Comparison of ENCODE assay signal across 22 mouse cellular contexts in genomic region chr16:20322274-20322673, GRCm38 (mm10). TPM values are rescaled to one million over a fixed set of nuclear protein-coding genes. Genes with fewer than 3 reads are reported as not detected.
DNase-seq lines count a peak whose midpoint lies in the region; ATAC-seq and TF ChIP-seq lines count a peak whose summit lies in the region.
"Had no signal": no experiment of that assay in that cellular context is flagged by ENCODE, and none has a peak within 500 bp of the region (broad histone marks: within the 10 kb centered on the region; RNA-seq: fewer than 3 reads in every experiment).

No protein-coding gene starts in this region.

- 94% methylated on average over 4 of the region's 4 CpGs for WGBS in forebrain, postnatal 0 days
- 94% methylated on average over 4 of the region's 4 CpGs for WGBS in forebrain, embryonic 14.5 days
- 93% methylated on average over 4 of the region's 4 CpGs for WGBS in midbrain, postnatal 0 days
- WGBS in midbrain, embryonic 14.5 days, result 92% methylated on average over 4 of the region's 4 CpGs

- DNase-seq in forebrain, postnatal 0 days, result no peak
- no peak for DNase-seq in forebrain, embryonic 14.5 days (ENCODE audit: low spot score)
- no peak for DNase-seq in midbrain, postnatal 0 days (ENCODE audit: low spot score)
- no peak for DNase-seq in midbrain, embryonic 14.5 days
- DNase-seq in ZHBTc4 (ENCODE audit: low read depth, low spot score), result peak; percentile 68
- DNase-seq in thymus, postnatal 4 days, result peak; percentile 28
- no peak for DNase-seq in frontal cortex, adult 2 months (ENCODE audit: extremely low spot score in 1 of 2, low spot score in 1 of 2)
- DNase-seq in spleen, postnatal 36 days (ENCODE audit: low spot score in 2 of 2), result no peak
- DNase-seq: adrenal gland, adult 2 months; cerebellum, adult 11 months; cerebellum, postnatal 14 days; gastrocnemius, postnatal 36 days; kidney, adult 2 months; lung, adult 18-20 months had no signal

- no peak overlapping the region for H3K27ac ChIP-seq in forebrain, postnatal 0 days (ENCODE audit: low read depth, low read length)
- no peak overlapping the region for H3K27ac ChIP-seq in forebrain, embryonic 14.5 days (ENCODE audit: low read depth, low read length)
- no peak overlapping the region for H3K27ac ChIP-seq in midbrain, postnatal 0 days (ENCODE audit: low read depth, low read length)
- H3K27ac ChIP-seq in midbrain, embryonic 14.5 days (replicated peaks; ENCODE audit: low read depth, low read length), result no peak overlapping the region
- H3K27ac ChIP-seq: hindbrain, embryonic 15.5 days; limb, embryonic 15.5 days; stomach, embryonic 15.5 days had no signal

- no peaks in the 10 kb centered on the region for H3K9me3 ChIP-seq in forebrain, postnatal 0 days (ENCODE audit: low read length)
- H3K9me3 ChIP-seq in forebrain, embryonic 14.5 days (replicated peaks; ENCODE audit: control insufficient read depth, low read length), result no peaks in the 10 kb centered on the region
- H3K9me3 ChIP-seq in midbrain, postnatal 0 days (ENCODE audit: low read length), result no peaks in the 10 kb centered on the region
- no peaks in the 10 kb centered on the region for H3K9me3 ChIP-seq in midbrain, embryonic 14.5 days (ENCODE audit: control insufficient read depth, low read length)
- H3K9me3 ChIP-seq: heart, embryonic 12.5 days; hindbrain, embryonic 15.5 days; limb, embryonic 15.5 days; stomach, embryonic 15.5 days had no signal

- H3K4me3 ChIP-seq in forebrain, postnatal 0 days (ENCODE audit: low read depth, low read length), result no peak overlapping the region
- H3K4me3 ChIP-seq in forebrain, embryonic 14.5 days (ENCODE audit: low read depth, low read length), result no peak overlapping the region
- H3K4me3 ChIP-seq in midbrain, postnatal 0 days (ENCODE audit: low read depth, low read length), result no peak overlapping the region
- H3K4me3 ChIP-seq in midbrain, embryonic 14.5 days (replicated peaks; ENCODE audit: low read depth, low read length), result no peak overlapping the region
- H3K4me3 ChIP-seq: heart, embryonic 12.5 days; hindbrain, embryonic 15.5 days; limb, embryonic 15.5 days; stomach, embryonic 15.5 days had no signal

- no peaks in the 10 kb centered on the region for H3K36me3 ChIP-seq in forebrain, postnatal 0 days (ENCODE audit: insufficient read depth)
- no peaks in the 10 kb centered on the region for H3K36me3 ChIP-seq in forebrain, embryonic 14.5 days (ENCODE audit: control insufficient read depth, insufficient read depth, low read length)
- no peaks in the 10 kb centered on the region for H3K36me3 ChIP-seq in midbrain, postnatal 0 days (ENCODE audit: insufficient read depth, low read length)
- H3K36me3 ChIP-seq in midbrain, embryonic 14.5 days (ENCODE audit: control insufficient read depth, insufficient read depth, low read length), result no peaks in the 10 kb centered on the region
- H3K36me3 ChIP-seq: heart, embryonic 12.5 days; hindbrain, embryonic 15.5 days; limb, embryonic 15.5 days; stomach, embryonic 15.5 days had no signal

- no peak overlapping the region for H3K4me2 ChIP-seq in forebrain, postnatal 0 days (ENCODE audit: low read depth)
- no peak overlapping the region for H3K4me2 ChIP-seq in forebrain, embryonic 14.5 days (ENCODE audit: low read length)
- no peak overlapping the region for H3K4me2 ChIP-seq in midbrain, postnatal 0 days (ENCODE audit: low read depth, low read length, poor library complexity, severe bottlenecking)
- no peak overlapping the region for H3K4me2 ChIP-seq in midbrain, embryonic 14.5 days (ENCODE audit: low read length)
- H3K4me2 ChIP-seq: heart, embryonic 12.5 days; hindbrain, embryonic 15.5 days; limb, embryonic 15.5 days; stomach, embryonic 15.5 days had no signal

- H3K27me3 ChIP-seq in forebrain, postnatal 0 days (ENCODE audit: insufficient read depth, low read length), result no peaks in the 10 kb centered on the region
- no peaks in the 10 kb centered on the region for H3K27me3 ChIP-seq in forebrain, embryonic 14.5 days (replicated peaks; ENCODE audit: control insufficient read depth, insufficient read depth, low read length)
- H3K27me3 ChIP-seq in midbrain, postnatal 0 days (ENCODE audit: insufficient read depth, low read length), result no peaks in the 10 kb centered on the region
- H3K27me3 ChIP-seq in midbrain, embryonic 14.5 days (ENCODE audit: control insufficient read depth, insufficient read depth, low read length), result no peaks in the 10 kb centered on the region
- H3K27me3 ChIP-seq: heart, embryonic 12.5 days; hindbrain, embryonic 15.5 days; limb, embryonic 15.5 days; stomach, embryonic 15.5 days had no signal

- TF ChIP-seq CTCF in forebrain, postnatal 0 days (IDR thresholded peaks at IDR 0.05; ENCODE audit: low read depth), result 0 out of 2 replicates have a peak, but pooled peaks have one; percentile 6
- TF ChIP-seq CTCF in midbrain, postnatal 0 days (IDR thresholded peaks at IDR 0.05), result peak; percentile 13; the same call in 1 of the 2 replicates

- ATAC-seq in forebrain, postnatal 0 days, result no peak
- ATAC-seq in forebrain, embryonic 14.5 days, result no peak
- no peak for ATAC-seq in midbrain, postnatal 0 days (ENCODE audit: low FRiP score)
- no peak for ATAC-seq in midbrain, embryonic 14.5 days (ENCODE audit: low FRiP score, low TSS enrichment)
- ATAC-seq: midbrain, embryonic 16.5 days had no signal

- H3K4me1 ChIP-seq in forebrain, postnatal 0 days (ENCODE audit: insufficient read depth), result no peaks in the 10 kb centered on the region
- no peaks in the 10 kb centered on the region for H3K4me1 ChIP-seq in forebrain, embryonic 14.5 days (ENCODE audit: control insufficient read depth, insufficient read depth, low read length)
- no peaks in the 10 kb centered on the region for H3K4me1 ChIP-seq in midbrain, postnatal 0 days (ENCODE audit: insufficient read depth, low read length)
- no peaks in the 10 kb centered on the region for H3K4me1 ChIP-seq in midbrain, embryonic 14.5 days (ENCODE audit: control insufficient read depth, insufficient read depth, low read length)
- H3K4me1 ChIP-seq: heart, embryonic 12.5 days; hindbrain, embryonic 15.5 days; limb, embryonic 15.5 days; stomach, embryonic 15.5 days had no signal

- no peak overlapping the region for H3K9ac ChIP-seq in forebrain, postnatal 0 days
- no peak overlapping the region for H3K9ac ChIP-seq in forebrain, embryonic 14.5 days (ENCODE audit: low read length)
- no peak overlapping the region for H3K9ac ChIP-seq in midbrain, postnatal 0 days (replicated peaks; ENCODE audit: low read length, poor library complexity, severe bottlenecking)
- no peak overlapping the region for H3K9ac ChIP-seq in midbrain, embryonic 14.5 days (replicated peaks; ENCODE audit: low read length)
- H3K9ac ChIP-seq: heart, embryonic 12.5 days; hindbrain, embryonic 15.5 days; limb, embryonic 15.5 days; stomach, embryonic 15.5 days had no signal

RNA-seq across cellular contexts. Expression of gene Cyp2ab1, which starts 2.9 kb away (rescaled TPM):
- not detected in 2 replicates for total RNA-seq in forebrain, postnatal 0 days (2014; rRNA removed)
- polyA plus RNA-seq in forebrain, postnatal 0 days (2015; fragmentation: Nextera tagmentation; extraction: Ambion mirVana), result not detected in 2 replicates
- not detected in 2 replicates for polyA plus RNA-seq in forebrain, embryonic 14.5 days (2014; fragmentation: Nextera tagmentation; extraction: Ambion mirVana)
- total RNA-seq in midbrain, postnatal 0 days (2014; rRNA removed), result not detected in 2 replicates
- polyA plus RNA-seq in midbrain, postnatal 0 days (2015; fragmentation: Nextera tagmentation; extraction: Ambion mirVana), result not detected in 2 replicates
- not detected in 2 replicates for polyA plus RNA-seq in midbrain, embryonic 14.5 days (2014; fragmentation: Nextera tagmentation; extraction: Ambion mirVana)
- polyA plus RNA-seq in frontal cortex, adult 2 months (2012; rRNA removed), result not detected in 2 replicates
- total RNA-seq: layer of hippocampus, postnatal 10 days; left cerebral cortex, postnatal 25 days had no signal
- polyA plus RNA-seq: forebrain, embryonic 11.5 days; heart, embryonic 12.5 days; hindbrain, embryonic 15.5 days; midbrain, embryonic 16.5 days; stomach, embryonic 15.5 days had no signal

RNA-seq across cellular contexts. Expression of gene Parl, which starts 20.1 kb away (rescaled TPM):
- total RNA-seq in forebrain, postnatal 0 days (2014; rRNA removed), result 32.7 and 39.2 TPM in 2 replicates
- 90.9 and 91.2 TPM in 2 replicates for polyA plus RNA-seq in forebrain, postnatal 0 days (2015; fragmentation: Nextera tagmentation; extraction: Ambion mirVana)
- 81.1 and 88.6 TPM in 2 replicates for polyA plus RNA-seq in forebrain, embryonic 14.5 days (2014; fragmentation: Nextera tagmentation; extraction: Ambion mirVana)
- total RNA-seq in midbrain, postnatal 0 days (2014; rRNA removed), result 31.8 and 104 TPM in 2 replicates
- 81.8 and 82.3 TPM in 2 replicates for polyA plus RNA-seq in midbrain, postnatal 0 days (2015; fragmentation: Nextera tagmentation; extraction: Ambion mirVana)
- 78.2 and 79.7 TPM in 2 replicates for polyA plus RNA-seq in midbrain, embryonic 14.5 days (2014; fragmentation: Nextera tagmentation; extraction: Ambion mirVana)
- 57.7 and 60.0 TPM in 2 replicates for polyA plus RNA-seq in frontal cortex, adult 2 months (2012; rRNA removed)

Comparison
In these comparisons a context has a peak if more than half of its experiments do, and no peak if none do; other contexts are left out.
1. DNase-seq: peak in ZHBTc4 (single experiment) and thymus, postnatal 4 days (single experiment); none in forebrain, postnatal 0 days (single experiment), forebrain, embryonic 14.5 days (single experiment), midbrain, postnatal 0 days (single experiment), midbrain, embryonic 14.5 days (single experiment), frontal cortex, adult 2 months (0 of 2) and spleen, postnatal 36 days (0 of 2).